Mouse (Mus musculus) cerebellum, adult 2 months (tissue): Measurements from ENCODE around the gene Rrm1. TPM values are rescaled to one million over a fixed set of nuclear protein-coding genes. Genes with fewer than 3 reads are reported as not detected.

Source experiments
- DNase-seq, 2 experiments: peaks; one replicate each; pipeline ENCODE4 v3.0.0; 2021
- H3K27ac ChIP-seq: fragments of 200-500 bp; 2 replicates; pipeline ENCODE4 v1.5.1; 2012; ENCODE audit warnings: low read length, control low read depth, inconsistent platforms; ENCODE audit not compliant: insufficient read depth
- H3K27me3 ChIP-seq: fragments of 200-500 bp; 2 replicates; pipeline ENCODE4 v1.6.1; 2012; ENCODE audit warnings: inconsistent platforms, mild to moderate bottlenecking, low read length, moderate library complexity; ENCODE audit not compliant: control insufficient read depth, insufficient read depth
- H3K4me1 ChIP-seq: fragments of 200-500 bp; 2 replicates; pipeline ENCODE4 v1.6.1; 2011; ENCODE audit warnings: low read length; ENCODE audit not compliant: control insufficient read depth, insufficient read depth
- H3K4me3 ChIP-seq: fragments of 200-500 bp; replicated peaks from 2 replicates; pipeline ENCODE3; 2011; ENCODE audit warnings: mild to moderate bottlenecking, low read depth, low read length, control low read depth; ENCODE audit not compliant: insufficient read depth
- CTCF ChIP-seq: fragments of 200-500 bp; IDR thresholded peaks from 2 replicates; pipeline ENCODE4 v1.5.1; 2011; ENCODE audit warnings: low read depth, mild to moderate bottlenecking, control low read depth, low read length, moderate library complexity, borderline replicate concordance; ENCODE audit not compliant: insufficient read depth
- POLR2A ChIP-seq: fragments of 200-500 bp; IDR thresholded peaks from 2 replicates; pipeline ENCODE4 v1.6.1; 2011; ENCODE audit warnings: low read length, control low read depth, borderline replicate concordance; ENCODE audit not compliant: insufficient read depth
- WGBS: fragments of 180-500 bp; shearing (Covaris S2); methylation state at CpG from one replicate; pipeline ENCODE4 v1.1.7; 2018; 5-methylcytosine and 5-hydroxymethylcytosine counted together
- polyA plus RNA-seq: library from polyadenylated mRNA; depleted of rRNA; stranded (reverse); fragments of >200 nt; gene quantifications from 2 replicates; pipeline ENCODE4 v1.2.3, GENCODE M21; 2012

The Rrm1 gene
- polyA plus RNA-seq, 1 experiment = 20.0 TPM

DNA sequence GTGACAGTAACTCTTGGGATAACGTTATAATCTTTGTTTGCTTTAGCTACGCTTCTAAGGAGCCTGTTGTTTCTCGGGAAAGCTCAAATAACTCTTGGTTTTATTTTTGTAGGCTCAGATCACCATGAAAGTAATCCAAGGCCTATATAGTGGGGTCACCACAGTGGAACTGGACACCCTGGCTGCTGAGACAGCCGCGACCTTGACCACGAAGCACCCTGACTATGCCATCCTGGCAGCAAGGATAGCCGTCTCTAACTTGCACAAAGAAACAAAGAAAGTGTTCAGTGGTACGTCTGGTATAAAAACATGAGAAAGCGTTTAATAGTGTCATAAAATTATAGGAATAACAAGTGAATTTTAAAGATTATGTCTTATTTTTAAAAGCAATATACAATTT, 4.9 kb downstream of the Rrm1 start:
- TF ChIP-seq POLR2A (no peak), CTCF (no peak)
- DNase-seq = no peak
- Histone ChIP-seq H3K4me3 (no peak overlapping the region), H3K27ac (no peak overlapping the region), H3K4me1 (no peaks in the 10 kb centered on the region), H3K27me3 (no peaks in the 10 kb centered on the region)
- WGBS = 96% methylated on average over 9 of the region's 9 CpGs

DNA sequence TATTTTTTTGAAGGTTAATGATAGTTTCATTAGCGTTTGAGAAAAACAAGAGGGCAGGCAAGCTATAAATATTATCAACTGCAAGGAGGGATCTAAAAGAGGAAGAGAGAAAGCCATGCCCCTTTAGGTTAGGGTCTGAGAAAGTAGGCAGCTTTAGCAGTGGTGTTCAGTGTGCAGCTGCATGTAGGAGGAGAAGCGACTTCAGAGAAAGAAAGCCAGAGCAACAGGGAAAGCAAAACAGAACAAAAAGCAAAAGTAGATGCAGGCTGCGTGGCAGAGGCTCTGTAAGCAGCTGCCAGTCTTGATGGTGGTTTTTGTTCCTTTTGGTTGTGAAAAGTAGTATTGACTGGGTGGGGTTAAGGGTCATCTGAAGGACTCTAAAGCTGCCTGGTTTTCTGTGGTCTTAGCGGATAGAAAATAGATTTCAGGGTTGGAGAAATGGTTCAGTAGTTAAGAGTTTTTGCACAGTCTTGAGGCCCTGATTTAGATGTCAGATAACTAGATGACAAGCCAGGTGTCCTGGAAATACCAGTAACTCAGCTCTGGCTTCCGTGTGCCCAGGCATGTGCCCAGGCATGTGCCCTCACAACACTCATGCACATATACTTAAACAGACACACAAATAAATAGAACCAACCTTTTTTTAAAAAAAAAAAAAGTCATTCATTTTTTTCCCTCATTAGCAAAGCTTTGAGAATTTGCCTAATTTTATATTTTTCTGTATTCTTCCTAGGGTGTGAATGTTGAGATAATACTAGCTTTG, 17.3 kb downstream of the Rrm1 start:
- no peak for TF ChIP-seq POLR2A
- TF ChIP-seq CTCF = no peak
- DNase-seq = no peak
- Histone ChIP-seq H3K4me1 (no peaks in the 10 kb centered on the region), H3K27ac (no peak overlapping the region), H3K27me3 (no peaks in the 10 kb centered on the region), H3K4me3 (no peak overlapping the region)
- 89% methylated on average over 5 of the region's 5 CpGs for WGBS

DNA sequence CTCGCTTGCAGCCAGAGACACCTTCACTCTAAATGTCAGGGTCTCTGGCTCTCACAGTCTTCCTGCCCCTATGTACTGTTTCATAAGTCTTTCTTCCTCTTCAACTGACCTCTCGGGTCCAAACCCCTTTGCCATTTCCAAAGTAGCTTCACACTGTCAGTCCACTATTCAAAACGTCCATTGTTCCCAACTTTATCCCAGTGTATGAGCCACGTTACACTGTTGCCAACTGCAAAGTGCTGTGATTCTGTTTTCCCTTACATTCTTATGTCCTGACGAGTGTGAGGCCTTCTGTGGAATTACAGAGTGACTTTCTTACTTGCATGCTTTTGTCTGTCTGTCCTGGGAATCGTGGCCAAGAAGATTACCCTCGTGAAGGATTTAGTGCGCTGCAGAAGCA, 26.1 kb downstream of the Rrm1 start:
- Histone ChIP-seq H3K4me3 (no peak overlapping the region), H3K27me3 (no peaks in the 10 kb centered on the region), H3K4me1 (no peaks in the 10 kb centered on the region), H3K27ac (no peak overlapping the region)
- WGBS = 85% methylated on average over 8 of the region's 8 CpGs
- TF ChIP-seq CTCF (no peak), POLR2A (no peak)
- no peak for DNase-seq

DNA sequence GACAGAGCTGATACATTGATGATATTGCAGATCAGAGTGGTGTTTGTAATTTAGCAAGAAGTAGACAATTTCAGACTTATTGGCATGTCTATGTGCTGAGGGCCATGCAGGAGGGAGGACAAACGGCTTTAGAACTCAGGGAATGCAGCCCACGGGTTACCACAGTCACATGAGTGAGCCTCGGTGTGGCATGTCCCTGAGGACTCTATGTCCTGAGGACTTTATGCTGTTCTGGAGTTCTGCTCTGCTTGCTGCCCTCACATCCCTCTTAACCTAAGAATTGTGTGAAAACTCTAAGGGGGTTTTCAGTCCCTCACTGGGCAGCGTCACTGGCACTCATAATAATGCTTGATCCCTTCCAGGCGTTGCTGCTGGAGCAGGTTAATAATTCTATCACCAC, 31.2 kb downstream of the Rrm1 start:
- Histone ChIP-seq H3K27ac (no peak overlapping the region), H3K27me3 (no peaks in the 10 kb centered on the region), H3K4me1 (no peaks in the 10 kb centered on the region), H3K4me3 (no peak overlapping the region)
- TF ChIP-seq CTCF = no peak
- no peak for TF ChIP-seq POLR2A
- DNase-seq = no peak
- 57% methylated on average over 5 of the region's 5 CpGs for WGBS

DNA sequence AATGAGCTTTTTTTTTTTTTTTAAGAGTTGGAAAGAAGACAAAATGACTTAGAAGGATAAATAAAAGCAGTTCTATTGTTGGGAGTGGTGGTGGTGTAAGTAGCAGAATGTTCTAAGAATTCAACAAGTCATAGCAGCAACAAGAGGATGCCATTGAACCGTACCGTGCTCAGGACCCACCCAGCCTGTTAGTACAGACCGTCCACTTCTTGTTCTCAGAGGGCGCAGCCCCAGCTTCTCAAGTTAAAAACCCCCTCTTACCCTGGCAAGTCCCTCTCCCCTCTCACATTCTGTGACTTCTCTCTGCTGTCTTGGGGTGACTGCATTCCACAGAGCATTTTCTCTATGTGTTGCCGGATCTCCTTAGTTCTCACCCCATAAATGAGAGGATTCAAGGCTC, 35.1 kb downstream of the Rrm1 start:
- no peaks in the 10 kb centered on the region for H3K27me3 ChIP-seq
- no peak for DNase-seq
- no peak overlapping the region for H3K27ac ChIP-seq
- no peak overlapping the region for H3K4me3 ChIP-seq
- TF ChIP-seq CTCF (no peak), POLR2A (no peak)
- no peaks in the 10 kb centered on the region for H3K4me1 ChIP-seq
- WGBS = 97% methylated on average over 5 of the region's 5 CpGs

DNA sequence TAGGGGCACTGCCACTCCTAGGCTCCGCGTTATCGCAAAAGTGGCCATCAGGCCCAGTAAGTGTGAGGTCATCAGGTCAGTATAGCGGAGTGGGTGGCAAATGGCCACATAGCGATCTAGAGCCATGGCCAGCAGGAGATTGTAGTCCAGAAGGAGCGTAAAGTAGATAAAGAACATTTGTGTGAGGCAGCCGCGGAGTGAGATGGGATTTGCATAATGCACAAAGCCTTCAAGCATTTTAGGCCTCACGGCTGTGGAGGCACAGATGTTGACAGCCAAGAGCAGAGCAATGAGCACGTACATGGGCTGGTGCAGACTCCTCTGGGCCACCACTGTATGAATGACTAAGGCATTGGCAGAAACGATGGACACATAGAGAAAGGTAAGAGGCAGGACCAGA, 35.9 kb downstream of the Rrm1 start:
- 82% methylated on average over 11 of the region's 11 CpGs for WGBS
- H3K27ac ChIP-seq = no peak overlapping the region
- no peak overlapping the region for H3K4me3 ChIP-seq
- no peaks in the 10 kb centered on the region for H3K4me1 ChIP-seq
- no peak for DNase-seq
- H3K27me3 ChIP-seq = no peaks in the 10 kb centered on the region
- TF ChIP-seq POLR2A = no peak

DNA sequence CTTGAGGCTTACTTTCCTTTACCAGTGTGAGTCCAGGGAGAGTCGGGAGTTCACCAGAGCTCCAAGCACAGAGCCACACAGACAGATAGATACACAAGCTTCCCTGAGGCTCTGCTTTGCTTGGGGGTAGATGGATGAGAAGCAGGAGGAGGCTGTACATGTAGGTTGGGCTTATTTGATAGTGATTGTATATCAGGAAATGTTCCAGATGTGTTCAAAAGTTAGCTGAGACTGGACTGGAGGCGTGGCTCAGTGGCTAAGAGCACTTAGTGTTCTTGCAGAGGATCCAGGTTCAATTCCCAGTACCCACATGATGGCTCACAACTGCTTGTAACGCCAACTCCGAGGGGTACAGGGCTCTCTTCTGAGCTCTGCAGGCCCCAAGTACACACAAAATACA, 36.9 kb downstream of the Rrm1 start:
- WGBS = 90% methylated on average over 4 of the region's 4 CpGs
- Histone ChIP-seq H3K4me3 (no peak overlapping the region), H3K4me1 (no peaks in the 10 kb centered on the region), H3K27ac (no peak overlapping the region), H3K27me3 (no peaks in the 10 kb centered on the region)
- no peak for DNase-seq
- no peak for TF ChIP-seq POLR2A
- no peak for TF ChIP-seq CTCF

DNA sequence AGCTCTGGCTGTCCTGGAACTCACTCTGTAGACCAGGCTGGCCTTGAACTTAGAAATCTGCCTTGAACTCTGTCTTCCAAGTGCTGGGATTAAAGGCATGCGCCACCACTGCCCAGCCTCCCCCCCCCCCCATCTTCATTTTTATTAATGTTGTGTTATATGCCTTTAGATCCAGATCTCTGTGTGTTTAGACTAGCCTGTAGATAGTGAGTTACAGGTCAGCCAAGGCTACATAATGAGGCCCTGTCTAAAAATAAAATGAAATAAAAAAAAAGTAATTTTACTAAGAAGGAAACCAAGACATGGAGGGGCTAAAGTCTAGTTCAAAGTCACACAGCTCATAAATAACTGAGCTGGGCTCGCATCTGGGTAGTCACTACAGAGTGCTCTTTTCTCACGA, 37.4 kb downstream of the Rrm1 start:
- Histone ChIP-seq H3K27me3 (no peaks in the 10 kb centered on the region), H3K4me1 (no peaks in the 10 kb centered on the region), H3K4me3 (no peak overlapping the region), H3K27ac (no peak overlapping the region)
- no peak for TF ChIP-seq CTCF
- TF ChIP-seq POLR2A = no peak
- 84% methylated on average over 3 of the region's 3 CpGs for WGBS
- DNase-seq = no peak
